8 mouse cellular contexts compared by ENCODE assay signal in the genomic region with DNA sequence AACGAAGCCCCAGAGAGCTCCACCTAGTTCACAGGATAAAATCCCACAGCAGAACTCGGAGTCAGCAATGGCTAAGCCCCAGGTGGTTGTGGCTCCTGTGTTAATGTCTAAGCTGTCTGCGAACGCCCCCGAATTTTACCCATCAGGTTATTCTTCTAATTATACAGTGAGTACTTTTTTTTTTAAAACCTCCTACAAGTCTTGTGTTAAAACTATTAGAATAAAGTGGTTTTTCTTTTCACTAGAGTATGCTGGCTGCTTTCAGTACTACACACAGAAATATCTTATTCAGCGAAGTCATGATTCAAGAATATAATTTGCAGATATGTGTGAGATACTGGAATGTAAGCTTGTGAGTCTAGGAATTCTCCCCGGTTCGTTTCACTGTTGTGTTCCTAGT. TPM values are rescaled to one million over a fixed set of nuclear protein-coding genes. Genes with fewer than 3 reads are reported as not detected.
DNase-seq lines count a peak whose midpoint lies in the region; ATAC-seq lines count a peak whose summit lies in the region.

No protein-coding gene starts in this region.

- 12% methylated on average over 8 of the region's 8 CpGs for WGBS in heart, embryonic 16.5 days

- H3K4me2 ChIP-seq in heart, embryonic 16.5 days (ENCODE audit: low read depth, low read length) = peak overlapping the region; percentile 77

- ATAC-seq in heart, embryonic 16.5 days (replicated peaks; ENCODE audit: extremely low read depth, insufficient read depth, low FRiP score) = no peak

- H3K4me1 ChIP-seq in heart, embryonic 16.5 days (ENCODE audit: control insufficient read depth, insufficient read depth, low read length) = peaks cover 23% of the 10 kb centered on the region
- peaks cover 17% of the 10 kb centered on the region for H3K4me1 ChIP-seq in erythroblast, embryonic 14.5 days (ENCODE audit: control insufficient read depth)

- H3K27me3 ChIP-seq in heart, embryonic 16.5 days (ENCODE audit: control insufficient read depth, insufficient read depth, low read length) = no peaks in the 10 kb centered on the region
- H3K27me3 ChIP-seq in erythroblast, embryonic 14.5 days (ENCODE audit: control insufficient read depth) = peaks cover 5% of the 10 kb centered on the region

- peak overlapping the region; percentile 86 for H3K4me3 ChIP-seq in heart, embryonic 16.5 days (ENCODE audit: low read length)
- peak overlapping the region; percentile 85 for H3K4me3 ChIP-seq in erythroblast, embryonic 14.5 days (replicated peaks)

- H3K9ac ChIP-seq in heart, embryonic 16.5 days (ENCODE audit: low read length) = peak overlapping the region; percentile 95

- H3K9me3 ChIP-seq in heart, embryonic 16.5 days (replicated peaks; ENCODE audit: control insufficient read depth, low read length) = no peaks in the 10 kb centered on the region
- H3K9me3 ChIP-seq in erythroblast, embryonic 14.5 days (ENCODE audit: control insufficient read depth, low read length) = no peaks in the 10 kb centered on the region

- H3K27ac ChIP-seq in heart, embryonic 16.5 days (ENCODE audit: low read length) = peak overlapping the region; percentile 93

- H3K36me3 ChIP-seq in heart, embryonic 16.5 days (ENCODE audit: control insufficient read depth, insufficient read depth) = peaks cover 11% of the 10 kb centered on the region; the same call in 1 of the 2 replicates
- H3K36me3 ChIP-seq in erythroblast, embryonic 14.5 days (ENCODE audit: control insufficient read depth) = peaks cover 26% of the 10 kb centered on the region

- DNase-seq in heart, adult 11 months = no peak
- peak; percentile 45 for DNase-seq in Muller cell, postnatal 12 days (ENCODE audit: inconsistent ontology term)
- DNase-seq in kidney, postnatal 25 days = peak; percentile 28 to 45
- peak; percentile 17 for DNase-seq in naive thymus-derived CD4-positive, alpha-beta T cell, adult 2 months (ENCODE audit: low read depth)
- no peak for DNase-seq in gastrocnemius, postnatal 25 days
- DNase-seq in layer of hippocampus, adult 9-11 months = no peak

RNA-seq across cellular contexts. Expression of gene Paip1, which starts 1.8 kb away (rescaled TPM):
- polyA plus RNA-seq in heart, embryonic 16.5 days (2015; fragmentation: Nextera tagmentation; extraction: Ambion mirVana) = 25.5 TPM in 2 replicates
- 0.77 and 0.81 TPM in 2 replicates for polyA plus RNA-seq in erythroblast, embryonic 14.5 days (2012)
- total RNA-seq in gastrocnemius, postnatal 25 days (2021) = 10 to 100 TPM; 78.6 to 79.2 TPM

RNA-seq across cellular contexts. Expression of gene 4833420G17Rik, which starts 32.4 kb away (rescaled TPM):
- polyA plus RNA-seq in heart, embryonic 16.5 days (2015; fragmentation: Nextera tagmentation; extraction: Ambion mirVana) = 36.1 and 40.4 TPM in 2 replicates
- 0.88 and 1.2 TPM in 2 replicates for polyA plus RNA-seq in erythroblast, embryonic 14.5 days (2012)
- 1 to 10 TPM; 5.4 to 6.6 TPM for total RNA-seq in gastrocnemius, postnatal 25 days (2021)

RNA-seq across cellular contexts. Expression of gene Tmem267, which starts 57.7 kb away (rescaled TPM):
- 0.95 and 1.7 TPM in 2 replicates for polyA plus RNA-seq in heart, embryonic 16.5 days (2015; fragmentation: Nextera tagmentation; extraction: Ambion mirVana)
- polyA plus RNA-seq in erythroblast, embryonic 14.5 days (2012) = 0.04 and 0.11 TPM in 2 replicates
- total RNA-seq in gastrocnemius, postnatal 25 days (2021) = 10 to 100 TPM; 12.3 to 14.2 TPM

RNA-seq across cellular contexts. Expression of gene 3110070M22Rik, which starts 58.0 kb away (rescaled TPM):
- 0.74 and 0.96 TPM in 2 replicates for polyA plus RNA-seq in heart, embryonic 16.5 days (2015; fragmentation: Nextera tagmentation; extraction: Ambion mirVana)
- 0.15 and 0.17 TPM in 2 replicates for polyA plus RNA-seq in erythroblast, embryonic 14.5 days (2012)
- total RNA-seq in gastrocnemius, postnatal 25 days (2021) = under 1 TPM; 0.32 to 0.49 TPM

Comparison
In these comparisons a context has a peak if more than half of its experiments do, and no peak if none do; other contexts are left out.
1. DNase-seq: peak in Muller cell, postnatal 12 days (single experiment), kidney, postnatal 25 days (2 of 2) and naive thymus-derived CD4-positive, alpha-beta T cell, adult 2 months (single experiment); none in heart, adult 11 months (single experiment), gastrocnemius, postnatal 25 days (single experiment) and layer of hippocampus, adult 9-11 months (single experiment).
2. RNA of gene Paip1, which starts 1.8 kb away (polyA plus RNA-seq): 25.5 TPM in heart, embryonic 16.5 days; 0.77 to 0.81 TPM in erythroblast, embryonic 14.5 days; every median in the first group is over 10 times any median in the second.
3. RNA of gene 4833420G17Rik, which starts 32.4 kb away (polyA plus RNA-seq): 36.1 to 40.4 TPM in heart, embryonic 16.5 days; 0.88 to 1.2 TPM in erythroblast, embryonic 14.5 days; every median in the first group is over 10 times any median in the second.